9 mouse cellular contexts compared by ENCODE assay signal in genomic region chr5:123609843-123610242, GRCm38 (mm10). TPM values are rescaled to one million over a fixed set of nuclear protein-coding genes. Genes with fewer than 3 reads are reported as not detected.
DNase-seq lines count a peak whose midpoint lies in the region; ATAC-seq and TF ChIP-seq lines count a peak whose summit lies in the region.
"Had no signal": no experiment of that assay in that cellular context is flagged by ENCODE, and none has a peak within 500 bp of the region (broad histone marks: within the 10 kb centered on the region; RNA-seq: fewer than 3 reads in every experiment).

No protein-coding gene starts in this region.

- H3K4me1 ChIP-seq in forebrain, embryonic 10.5 days: no peaks in the 10 kb centered on the region
- no peaks in the 10 kb centered on the region for H3K4me1 ChIP-seq in forebrain, embryonic 12.5 days

- H3K4me2 ChIP-seq in forebrain, embryonic 12.5 days: no peak overlapping the region

- no peaks in the 10 kb centered on the region for H3K27me3 ChIP-seq in forebrain, embryonic 10.5 days (ENCODE audit: poor library complexity, severe bottlenecking)
- no peaks in the 10 kb centered on the region for H3K27me3 ChIP-seq in forebrain, embryonic 12.5 days

- ATAC-seq in forebrain, embryonic 12.5 days (ENCODE audit: low FRiP score): no peak
- peak; percentile 87 for ATAC-seq in granulocyte monocyte progenitor cell, adult 5-6 weeks (replicated peaks; ENCODE audit: poor library complexity, severe bottlenecking)

- DNase-seq in forebrain, embryonic 10.5 days (ENCODE audit: extremely low spot score, low spot score): peak; percentile 59
- peak; percentile 60 for DNase-seq in adrenal gland, adult 8-10 months
- peak; percentile 87 for DNase-seq in embryo, embryonic 10.5 days (ENCODE audit: low spot score)
- peak; percentile 89 to 91 for DNase-seq in layer of hippocampus, adult 2 months (ENCODE audit: low spot score in 2 of 2)
- DNase-seq in lung, postnatal 10 days: peak; percentile 89
- DNase-seq in right cerebral cortex, postnatal 10 days (ENCODE audit: low spot score in 2 of 2): peak; percentile 90 to 92

- H3K27ac ChIP-seq in forebrain, embryonic 10.5 days: no peak overlapping the region
- no peak overlapping the region for H3K27ac ChIP-seq in forebrain, embryonic 12.5 days
- H3K27ac ChIP-seq in layer of hippocampus, adult 2 months: peak overlapping the region; percentile 63

- H3K9ac ChIP-seq in forebrain, embryonic 12.5 days: no peak overlapping the region

- H3K36me3 ChIP-seq in forebrain, embryonic 10.5 days (replicated peaks): peaks cover 95% of the 10 kb centered on the region
- peaks cover 88% of the 10 kb centered on the region for H3K36me3 ChIP-seq in forebrain, embryonic 12.5 days (replicated peaks)

- no peak overlapping the region for H3K4me3 ChIP-seq in forebrain, embryonic 10.5 days
- no peak overlapping the region for H3K4me3 ChIP-seq in forebrain, embryonic 12.5 days (replicated peaks)
- no peak overlapping the region for H3K4me3 ChIP-seq in layer of hippocampus, adult 2 months
- H3K4me3 ChIP-seq: myocyte had no signal

- WGBS in forebrain, embryonic 10.5 days: 41% methylated on average over 4 of the region's 4 CpGs
- 28% methylated on average over 4 of the region's 4 CpGs for WGBS in forebrain, embryonic 12.5 days

- H3K9me3 ChIP-seq in forebrain, embryonic 10.5 days: no peaks in the 10 kb centered on the region
- H3K9me3 ChIP-seq in forebrain, embryonic 12.5 days: no peaks in the 10 kb centered on the region

- TF ChIP-seq CTCF in layer of hippocampus, adult 2 months (conservative IDR thresholded peaks at IDR 0.05): peak; percentile 94

RNA-seq across cellular contexts. Expression of gene Vps33a, which starts 37.0 kb away (rescaled TPM):
- polyA plus RNA-seq in forebrain, embryonic 10.5 days (2016; fragmentation: Nextera tagmentation; extraction: Ambion mirVana): 31.1 and 34.5 TPM in 2 replicates
- polyA plus RNA-seq in forebrain, embryonic 12.5 days (2016; fragmentation: Nextera tagmentation; extraction: Ambion mirVana): 35.7 and 35.8 TPM in 2 replicates
- total RNA-seq in adrenal gland, adult 8-10 months (2022): 10 to 100 TPM; 53.7 to 68.7 (median 64.1) TPM
- 23.1 and 39.0 TPM in 2 replicates for total RNA-seq in granulocyte monocyte progenitor cell, adult 5-6 weeks (2014; fragmentation: Nextera tagmentation)
- 21.7 and 23.9 TPM in 2 replicates for total RNA-seq in granulocyte monocyte progenitor cell, adult 5-6 weeks (2017)
- total RNA-seq in layer of hippocampus, adult 2 months (2021): 10 to 100 TPM; 87.1 to 87.4 TPM
